Mouse (Mus musculus) kidney, adult 8-10 months (tissue): Measurements from ENCODE around the gene Cdh19.

Source experiments
- DNase-seq, 2 experiments: peaks; one replicate each; pipeline ENCODE4 v3.0.0; 2022

The Cdh19 gene

GRCm38 (mm10) chr1:110977484-110977883 lies at the start of gene Cdh19:
Gene Cdh19 (minus strand): TSS chr1:110977584.
- DNase-seq, result no peak

GRCm38 (mm10) chr1:111020434-111021060 lies 43.2 kb upstream of the Cdh19 start:
- no peak for DNase-seq

GRCm38 (mm10) chr1:111017640-111018039 lies 40.3 kb upstream of the Cdh19 start:
- no peak for DNase-seq

GRCm38 (mm10) chr1:110989824-110990223 lies 12.4 kb upstream of the Cdh19 start:
- DNase-seq, result no peak

GRCm38 (mm10) chr1:110969201-110969600 lies 8.2 kb downstream of the Cdh19 start:
- no peak for DNase-seq

GRCm38 (mm10) chr1:110909752-110910151 lies 67.6 kb downstream of the Cdh19 start:
- DNase-seq, result no peak

GRCm38 (mm10) chr1:110909218-110909617 lies 68.2 kb downstream of the Cdh19 start:
- no peak for DNase-seq

GRCm38 (mm10) chr1:110904266-110904665 lies 73.1 kb downstream of the Cdh19 start:
- no peak for DNase-seq
